Mouse (Mus musculus) erythroblast, embryonic 14.5 days (primary cell): ENCODE results near the gene Xdh. TPM values are rescaled to one million over a fixed set of nuclear protein-coding genes. Genes with fewer than 3 reads are reported as not detected.

Source experiments
- H3K27me3 ChIP-seq: 2 replicates; pipeline ENCODE4 v1.6.1; 2012; ENCODE audit warnings: inconsistent platforms; ENCODE audit not compliant: control insufficient read depth
- H3K36me3 ChIP-seq: 2 replicates; pipeline ENCODE4 v1.6.1; 2012; ENCODE audit warnings: mild to moderate bottlenecking, inconsistent platforms; ENCODE audit not compliant: control insufficient read depth
- H3K4me1 ChIP-seq: 2 replicates; pipeline ENCODE4 v1.6.1; 2012; ENCODE audit warnings: inconsistent platforms; ENCODE audit not compliant: control insufficient read depth
- H3K4me3 ChIP-seq: replicated peaks from 2 replicates; pipeline ENCODE3; 2012; ENCODE audit warnings: moderate library complexity, mild to moderate bottlenecking, inconsistent platforms
- H3K9me3 ChIP-seq: 2 replicates; pipeline ENCODE4 v1.6.1; 2012; ENCODE audit warnings: low read length, inconsistent platforms, mixed read lengths; ENCODE audit not compliant: control insufficient read depth
- GATA1 ChIP-seq: IDR thresholded peaks from 2 replicates; pipeline ENCODE4 v1.6.1; 2012; ENCODE audit warnings: low read length, inconsistent platforms, mixed read lengths
- TAL1 ChIP-seq: IDR thresholded peaks from 3 replicates; pipeline ENCODE4 v1.6.1; 2012; ENCODE audit warnings: low read length, inconsistent platforms, mixed read lengths
- polyA plus RNA-seq: library from polyadenylated mRNA; stranded (reverse); fragments of >175 nt; gene quantifications from 2 replicates; pipeline ENCODE4 v1.2.3, GENCODE M21; 2012

The Xdh gene
- polyA plus RNA-seq, 1 experiment, result 0.01 TPM

DNA sequence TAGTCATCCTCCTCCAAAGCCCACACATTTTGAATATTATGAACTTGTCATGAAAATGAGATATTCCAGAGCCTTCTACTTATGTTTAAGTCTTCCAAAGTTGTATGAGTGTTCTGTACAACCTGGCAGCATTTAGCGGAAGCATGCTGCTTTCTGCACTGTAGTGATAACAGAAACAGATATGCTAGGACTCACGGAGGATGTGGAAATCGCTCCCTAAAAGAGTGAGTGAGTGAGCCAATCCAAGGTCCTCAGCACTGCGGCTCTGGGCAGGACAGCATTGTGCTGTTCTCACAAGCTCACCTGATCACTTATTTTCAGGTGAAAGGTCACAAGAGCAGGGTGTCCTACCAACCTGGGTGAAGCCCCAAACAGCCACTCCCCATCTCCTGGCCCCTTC lies 56.2 kb downstream of the Xdh start:
- no peaks in the 10 kb centered on the region for H3K27me3 ChIP-seq
- no peaks in the 10 kb centered on the region for H3K36me3 ChIP-seq
- H3K9me3 ChIP-seq, result no peaks in the 10 kb centered on the region
- TF ChIP-seq TAL1, result no peak
- no peak for TF ChIP-seq GATA1
- H3K4me1 ChIP-seq, result no peaks in the 10 kb centered on the region
- no peak overlapping the region for H3K4me3 ChIP-seq

DNA sequence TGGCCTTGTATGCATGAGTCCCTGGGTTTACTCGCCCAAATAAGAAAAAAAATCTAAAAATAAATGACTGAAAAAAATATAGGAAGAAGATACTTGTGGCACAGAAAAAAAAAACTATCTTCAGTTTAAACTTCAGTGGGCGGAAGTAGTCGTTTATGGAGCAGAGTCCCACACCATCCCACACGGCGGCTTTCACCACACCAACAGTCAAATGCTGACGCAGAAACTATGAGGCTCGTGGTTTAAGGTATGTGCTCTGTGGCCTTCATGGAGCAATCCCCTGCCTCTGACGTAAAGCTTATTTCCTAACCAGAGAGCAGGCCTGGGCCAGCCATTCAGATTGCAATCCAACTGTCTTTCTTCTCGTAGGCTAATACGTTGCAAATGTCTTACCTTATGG lies 56.8 kb downstream of the Xdh start:
- Histone ChIP-seq H3K36me3 (no peaks in the 10 kb centered on the region), H3K9me3 (no peaks in the 10 kb centered on the region), H3K27me3 (no peaks in the 10 kb centered on the region), H3K4me1 (no peaks in the 10 kb centered on the region), H3K4me3 (no peak overlapping the region)
- TF ChIP-seq GATA1 (no peak), TAL1 (no peak)

DNA sequence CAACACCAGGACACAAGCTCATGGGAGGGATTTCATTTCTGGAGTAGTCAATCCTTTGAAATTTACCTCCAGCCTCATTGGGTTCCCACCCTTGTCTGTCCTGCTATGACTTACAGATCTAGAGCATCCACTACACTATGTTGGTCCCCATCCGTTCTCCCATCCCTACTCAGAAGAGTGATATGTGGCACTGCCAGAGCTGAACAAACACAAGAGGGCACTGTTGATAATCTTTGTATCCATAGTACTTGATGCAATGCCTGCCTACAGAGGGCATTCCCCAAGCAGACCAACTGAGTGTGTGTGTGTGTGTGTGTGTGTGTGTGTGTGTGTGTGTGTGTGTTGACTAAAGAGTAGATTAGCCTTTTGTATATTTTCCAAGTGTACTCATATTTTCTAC lies 58.4 kb downstream of the Xdh start:
- Histone ChIP-seq H3K36me3 (no peaks in the 10 kb centered on the region), H3K27me3 (no peaks in the 10 kb centered on the region), H3K4me1 (no peaks in the 10 kb centered on the region), H3K4me3 (no peak overlapping the region), H3K9me3 (no peaks in the 10 kb centered on the region)
- TF ChIP-seq TAL1 (no peak), GATA1 (no peak)

DNA sequence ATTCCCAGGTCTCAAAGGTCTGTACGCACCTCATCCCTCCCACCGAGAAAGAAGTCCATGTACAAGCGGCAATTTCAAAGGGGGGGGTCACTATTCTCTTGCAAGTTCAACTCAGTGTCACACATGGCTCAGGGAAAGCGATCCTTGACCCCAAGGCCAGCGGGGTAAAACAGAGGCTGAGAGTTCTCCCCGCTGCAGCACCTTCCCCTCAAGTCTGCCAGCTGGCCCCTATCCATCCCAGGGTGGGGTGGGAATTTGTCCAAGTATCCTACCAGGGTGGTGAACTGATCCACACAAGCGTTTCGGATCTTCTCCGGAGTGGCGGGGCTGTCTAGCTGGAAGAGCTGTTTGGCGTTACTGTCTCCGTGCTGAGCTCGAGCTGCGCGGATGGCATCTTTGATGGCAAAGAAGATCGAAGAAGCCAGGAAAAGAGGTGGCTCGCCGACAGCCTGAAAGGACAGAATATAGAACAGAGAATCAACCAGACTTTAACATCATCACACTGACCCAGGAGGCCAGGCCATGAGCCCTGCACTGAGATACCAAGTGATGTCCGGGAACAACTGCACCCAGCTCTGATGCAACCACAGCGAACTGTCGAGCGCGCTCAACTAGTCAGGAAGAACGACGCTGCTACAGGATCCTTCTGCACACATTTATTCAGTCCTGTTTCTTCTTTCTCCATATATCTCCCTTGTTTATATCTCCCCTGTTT lies 63.8 kb downstream of the Xdh start:
- H3K36me3 ChIP-seq, result no peaks in the 10 kb centered on the region
- no peak for TF ChIP-seq GATA1
- no peak for TF ChIP-seq TAL1
- no peaks in the 10 kb centered on the region for H3K4me1 ChIP-seq
- no peaks in the 10 kb centered on the region for H3K27me3 ChIP-seq
- no peaks in the 10 kb centered on the region for H3K9me3 ChIP-seq
- H3K4me3 ChIP-seq, result no peak overlapping the region

DNA sequence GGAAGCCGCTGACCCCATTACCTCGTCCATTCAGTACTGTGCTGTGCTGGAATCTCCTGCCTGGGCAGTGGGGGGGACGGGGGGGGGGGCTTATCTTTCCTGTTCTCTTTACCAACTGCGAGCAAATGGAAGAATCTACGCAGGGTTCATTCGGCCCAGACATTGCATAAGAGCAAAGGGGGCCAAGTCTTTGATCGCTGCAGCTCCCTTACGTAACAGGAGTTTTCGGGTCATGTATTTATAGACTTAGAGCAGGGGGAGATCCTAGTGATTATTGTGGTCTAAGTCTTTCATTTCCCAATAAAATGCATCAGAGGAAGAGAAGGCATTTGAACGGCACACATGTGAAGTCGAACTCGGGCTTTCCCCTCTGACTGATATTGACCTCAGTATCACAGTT lies 66.7 kb downstream of the Xdh start:
- no peak overlapping the region for H3K4me3 ChIP-seq
- no peaks in the 10 kb centered on the region for H3K4me1 ChIP-seq
- H3K27me3 ChIP-seq, result no peaks in the 10 kb centered on the region
- H3K9me3 ChIP-seq, result no peaks in the 10 kb centered on the region
- TF ChIP-seq GATA1 (no peak), TAL1 (no peak)
- no peaks in the 10 kb centered on the region for H3K36me3 ChIP-seq

DNA sequence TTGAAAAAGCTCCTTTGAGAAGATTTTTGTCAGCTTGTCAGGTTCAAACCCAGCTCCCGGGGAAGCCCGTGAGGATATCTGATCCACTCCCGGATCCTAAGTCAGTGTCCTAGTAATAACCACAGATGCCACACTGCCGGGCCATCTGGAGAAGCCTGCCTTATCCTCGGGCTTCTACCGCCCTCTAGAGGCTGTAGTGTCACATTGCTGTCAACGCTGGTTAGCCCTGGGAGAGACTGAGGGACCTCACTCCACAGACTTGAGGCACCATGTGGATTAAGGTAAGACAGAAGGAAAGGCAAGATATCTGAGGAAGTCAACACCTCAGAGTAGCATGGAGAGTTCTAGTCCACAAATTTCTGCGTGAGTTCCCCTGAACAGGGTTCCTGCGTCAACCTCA lies 67.8 kb downstream of the Xdh start:
- Histone ChIP-seq H3K4me1 (no peaks in the 10 kb centered on the region), H3K36me3 (no peaks in the 10 kb centered on the region), H3K4me3 (no peak overlapping the region), H3K9me3 (no peaks in the 10 kb centered on the region), H3K27me3 (no peaks in the 10 kb centered on the region)
- TF ChIP-seq TAL1, result no peak
- no peak for TF ChIP-seq GATA1

DNA sequence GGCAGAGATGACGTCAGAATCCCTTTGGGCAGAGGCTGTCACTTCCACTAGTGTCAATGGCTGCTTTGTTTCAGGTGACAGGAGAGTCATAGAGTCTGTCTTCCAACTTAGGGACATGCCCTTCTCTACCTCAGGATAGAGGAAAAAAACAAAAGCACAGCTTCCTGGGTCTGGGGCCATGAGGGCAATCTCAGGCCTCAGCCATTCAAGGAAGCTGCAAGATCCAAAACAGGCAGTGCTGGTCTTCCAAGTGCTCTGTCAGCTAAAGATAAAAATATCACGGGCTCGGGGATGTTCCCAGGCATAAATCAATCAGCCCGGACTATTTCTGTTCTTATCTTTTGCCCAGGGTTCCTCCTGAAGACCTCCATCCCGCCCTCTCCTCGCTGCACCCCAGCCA lies 68.7 kb downstream of the Xdh start:
- H3K4me1 ChIP-seq, result no peaks in the 10 kb centered on the region
- no peaks in the 10 kb centered on the region for H3K9me3 ChIP-seq
- no peak overlapping the region for H3K4me3 ChIP-seq
- no peaks in the 10 kb centered on the region for H3K36me3 ChIP-seq
- no peaks in the 10 kb centered on the region for H3K27me3 ChIP-seq
- TF ChIP-seq GATA1 (no peak), TAL1 (no peak)

DNA sequence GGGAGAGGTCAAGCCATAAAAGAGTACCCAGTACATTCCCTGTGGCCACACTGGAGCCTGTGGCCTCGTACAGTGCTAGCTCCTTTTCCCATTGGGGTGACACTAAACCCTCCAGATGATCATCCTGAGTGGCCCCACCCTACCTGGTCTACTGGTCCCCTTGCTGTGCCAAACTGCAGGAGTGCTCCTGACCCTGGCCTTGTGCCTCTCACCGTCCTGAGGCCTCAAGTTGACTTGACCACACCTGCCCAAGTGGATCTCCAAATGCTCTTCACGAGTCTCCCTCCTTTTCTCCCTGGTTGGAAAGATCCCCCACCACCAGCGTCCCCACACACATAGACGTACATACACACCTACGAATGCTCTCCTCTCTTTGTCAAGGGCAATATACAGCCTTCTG lies 69.7 kb downstream of the Xdh start:
- Histone ChIP-seq H3K4me1 (no peaks in the 10 kb centered on the region), H3K36me3 (no peaks in the 10 kb centered on the region)

DNA sequence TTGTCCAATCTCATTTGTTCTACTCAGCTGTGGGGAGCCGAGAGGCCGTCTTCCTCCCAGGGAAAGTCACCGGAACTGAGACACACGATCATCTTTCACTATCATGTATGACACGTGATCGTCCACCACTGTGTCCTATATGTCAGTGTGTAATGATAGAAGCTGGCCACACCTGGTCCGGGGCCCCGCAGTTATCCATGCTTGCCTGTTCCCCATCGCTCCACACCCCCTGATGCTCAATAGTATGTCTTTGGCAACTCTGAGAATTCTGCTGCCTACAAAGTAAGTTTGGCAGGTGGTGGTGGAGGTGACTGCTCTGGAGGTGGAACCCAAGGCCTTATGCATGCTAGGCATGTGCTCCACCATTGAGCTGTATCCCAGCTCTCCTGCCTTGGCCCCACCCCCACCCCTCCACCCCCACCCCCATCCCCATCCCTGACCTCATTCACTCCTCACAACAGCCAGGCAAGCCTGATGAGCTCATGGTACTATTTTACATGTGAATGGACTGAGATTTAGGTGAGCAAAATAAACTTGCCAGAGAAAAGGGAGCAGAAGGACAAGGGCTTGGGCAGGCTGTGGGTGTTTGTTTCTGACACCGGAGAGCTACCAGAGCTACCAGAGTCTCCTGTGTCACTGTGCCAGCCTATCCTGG lies 70.6 kb downstream of the Xdh start:
- no peaks in the 10 kb centered on the region for H3K27me3 ChIP-seq

More for the DNA sequence above, 69.7 kb downstream of the Xdh start:
- Histone ChIP-seq H3K9me3 (peaks cover 3% of the 10 kb centered on the region; the same call in 1 of the 2 replicates), H3K4me3 (no peak overlapping the region), H3K27me3 (no peaks in the 10 kb centered on the region)
- TF ChIP-seq GATA1 (no peak), TAL1 (no peak)

More for the DNA sequence above, 70.6 kb downstream of the Xdh start:
- no peaks in the 10 kb centered on the region for H3K36me3 ChIP-seq
- H3K4me1 ChIP-seq, result no peaks in the 10 kb centered on the region
- H3K9me3 ChIP-seq, result peaks cover 3% of the 10 kb centered on the region; the same call in 1 of the 2 replicates
- no peak overlapping the region for H3K4me3 ChIP-seq
- TF ChIP-seq TAL1, result no peak
- TF ChIP-seq GATA1, result no peak
